Mouse (Mus musculus) myocyte (in vitro differentiated cells): ENCODE results near the gene Tnfaip2.

Experiments
- CEBPB ChIP-seq: IDR thresholded peaks from 2 replicates; pipeline ENCODE4 v1.6.1; 2011; ENCODE audit warnings: mild to moderate bottlenecking, moderate library complexity; ENCODE audit not compliant: poor library complexity, insufficient read depth, severe bottlenecking
- MAX ChIP-seq: IDR thresholded peaks from one replicate; pipeline ENCODE4 v1.6.1; 2011; ENCODE audit warnings: low read depth, mild to moderate bottlenecking, control low read depth
- POLR2A ChIP-seq: IDR thresholded peaks from one replicate; pipeline ENCODE4 v1.6.1; 2011; ENCODE audit warnings: low read depth, mild to moderate bottlenecking, control low read depth, moderate library complexity; ENCODE audit not compliant: insufficient read length
- POLR2AphosphoS2 ChIP-seq: IDR thresholded peaks from one replicate; pipeline ENCODE4 v1.6.1; 2011; ENCODE audit warnings: low read depth, control low read depth; ENCODE audit not compliant: insufficient read length
- SRF ChIP-seq: IDR thresholded peaks from one replicate; pipeline ENCODE4 v1.6.1; 2011; ENCODE audit warnings: low read depth; ENCODE audit not compliant: control insufficient read depth, insufficient read length

DNA sequence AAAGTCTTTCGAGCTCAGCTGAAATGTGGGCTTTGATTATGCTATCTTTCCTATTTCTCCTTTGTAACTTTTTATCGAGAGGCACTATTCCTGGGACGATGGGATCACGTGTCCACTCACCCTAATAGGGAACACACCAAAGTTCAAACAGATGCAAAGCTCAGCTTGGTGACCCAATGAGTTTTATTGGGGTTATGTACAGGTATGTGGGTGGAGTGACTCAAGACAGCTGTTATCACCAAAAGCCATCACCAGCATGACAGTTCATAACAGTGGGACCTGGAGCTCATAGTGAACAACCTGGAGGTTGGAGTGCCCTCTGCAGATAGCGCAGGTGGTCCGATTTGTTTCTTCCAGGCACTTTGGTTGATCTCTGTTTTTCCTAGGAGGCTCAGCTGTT is 3.4 kb upstream of the Tnfaip2 start:
- no peak for TF ChIP-seq CEBPB
- TF ChIP-seq POLR2A = no peak
- no peak for TF ChIP-seq POLR2AphosphoS2
- no peak for TF ChIP-seq MAX
- TF ChIP-seq SRF = no peak
